Mouse (Mus musculus) neural tube, embryonic 12.5 days (tissue): ENCODE results near the gene Nae1. TPM values are rescaled to one million over a fixed set of nuclear protein-coding genes. Genes with fewer than 3 reads are reported as not detected.

ENCODE experiments used
- ATAC-seq: fragments of 200-750 bp; cut with Nextera tagmentation; 2 replicates; pipeline ENCODE4 v1.8.0; 2017; ENCODE audit warnings: low read depth, mild to moderate bottlenecking, moderate TSS enrichment, moderate library complexity; ENCODE audit not compliant: low FRiP score
- H3K27ac ChIP-seq: fragments of 300-500 bp; sonication (generic); 2 replicates; pipeline ENCODE4 v1.5.1; 2016
- H3K27me3 ChIP-seq: fragments of 300-500 bp; sonication (generic); replicated peaks from 2 replicates; pipeline ENCODE4 v1.6.1; 2016; ENCODE audit warnings: mild to moderate bottlenecking
- H3K36me3 ChIP-seq: fragments of 300-500 bp; sonication (generic); 2 replicates; pipeline ENCODE4 v1.6.1; 2016; ENCODE audit warnings: mild to moderate bottlenecking
- H3K4me1 ChIP-seq: fragments of 300-500 bp; sonication (generic); 2 replicates; pipeline ENCODE4 v1.6.1; 2016
- H3K4me2 ChIP-seq: fragments of 300-500 bp; sonication (generic); replicated peaks from 2 replicates; pipeline ENCODE4 v1.6.1; 2016; ENCODE audit warnings: mild to moderate bottlenecking
- H3K4me3 ChIP-seq: fragments of 300-500 bp; sonication (generic); 2 replicates; pipeline ENCODE4 v1.5.1; 2016
- H3K9ac ChIP-seq: fragments of 300-500 bp; sonication (generic); 2 replicates; pipeline ENCODE4 v1.6.1; 2016; ENCODE audit warnings: mild to moderate bottlenecking
- H3K9me3 ChIP-seq: fragments of 300-500 bp; sonication (generic); 2 replicates; pipeline ENCODE4 v1.6.1; 2016; ENCODE audit warnings: mild to moderate bottlenecking
- WGBS: fragments of 180-500 bp; shearing (Covaris S2); methylation state at CpG from one replicate; pipeline ENCODE4 v1.1.7; 2016; 5-methylcytosine and 5-hydroxymethylcytosine counted together
- polyA plus RNA-seq: library from polyadenylated mRNA; unstranded; fragments of >200 nt; fragmentation: Nextera tagmentation; extraction: Ambion mirVana; gene quantifications from 2 replicates; pipeline ENCODE4 v1.2.1, GENCODE M21; 2016

Nae1 gene
- polyA plus RNA-seq, 1 experiment from 2014 or later, result 124 TPM

GRCm38 (mm10) chr8:104510134-104510533 is 24.3 kb downstream of the Nae1 start:
- Histone ChIP-seq H3K36me3 (peaks cover 17% of the 10 kb centered on the region), H3K4me3 (no peak overlapping the region), H3K4me1 (peaks cover 10% of the 10 kb centered on the region), H3K9me3 (no peaks in the 10 kb centered on the region), H3K4me2 (peak overlapping the region; percentile 100), H3K9ac (no peak overlapping the region), H3K27ac (no peak overlapping the region), H3K27me3 (no peaks in the 10 kb centered on the region)
- WGBS, result 71% methylated on average over 3 of the region's 3 CpGs
- no peak for ATAC-seq

- ATAC-seq, result peak; percentile 83
- H3K27ac ChIP-seq, result no peak within 1 kb of the TSS
- 3% methylated on average over 64 of the region's 64 CpGs for WGBS
Measured at GRCm38 (mm10) chr8:104509061-104510006, 25.1 kb downstream of the Nae1 start, which contains the start of gene Terb1. Terb1 (minus strand) TSS chr8:104509910.

GRCm38 (mm10) chr8:104479091-104479490 is 55.3 kb downstream of the Nae1 start:
- 63% methylated on average over 1 of the region's 1 CpGs for WGBS
- Histone ChIP-seq H3K27me3 (no peaks in the 10 kb centered on the region), H3K27ac (no peak overlapping the region), H3K36me3 (no peaks in the 10 kb centered on the region), H3K4me3 (no peak overlapping the region), H3K9ac (no peak overlapping the region), H3K4me1 (no peaks in the 10 kb centered on the region), H3K9me3 (no peaks in the 10 kb centered on the region), H3K4me2 (no peak overlapping the region)
- ATAC-seq, result no peak

More at GRCm38 (mm10) chr8:104509061-104510006, 25.1 kb downstream of the Nae1 start, which contains the start of gene Terb1:
- H3K27me3 ChIP-seq, result no peaks in the 10 kb centered on the region
- peak within 1 kb of the TSS; percentile 100 for H3K4me2 ChIP-seq
- peak within 1 kb of the TSS; percentile 55 for H3K4me3 ChIP-seq
- peaks cover 11% of the 10 kb centered on the region for H3K36me3 ChIP-seq
- no peaks in the 10 kb centered on the region for H3K9me3 ChIP-seq
- peak within 1 kb of the TSS; percentile 73 for H3K9ac ChIP-seq
- H3K4me1 ChIP-seq, result peaks cover 10% of the 10 kb centered on the region

- no peaks in the 10 kb centered on the region for H3K4me1 ChIP-seq
- H3K4me3 ChIP-seq, result no peak overlapping the region
- no peaks in the 10 kb centered on the region for H3K27me3 ChIP-seq
- H3K9ac ChIP-seq, result no peak overlapping the region
- WGBS, result 77% methylated on average over 3 of the region's 3 CpGs
- H3K27ac ChIP-seq, result no peak overlapping the region
- ATAC-seq, result no peak
- no peaks in the 10 kb centered on the region for H3K9me3 ChIP-seq
- H3K36me3 ChIP-seq, result no peaks in the 10 kb centered on the region
- no peak overlapping the region for H3K4me2 ChIP-seq
Measured at GRCm38 (mm10) chr8:104472465-104472864, 62.0 kb downstream of the Nae1 start.

GRCm38 (mm10) chr8:104467463-104467862 is 67.0 kb downstream of the Nae1 start:
- Histone ChIP-seq H3K27ac (no peak overlapping the region), H3K36me3 (no peaks in the 10 kb centered on the region), H3K27me3 (no peaks in the 10 kb centered on the region), H3K9me3 (no peaks in the 10 kb centered on the region), H3K9ac (no peak overlapping the region), H3K4me3 (no peak overlapping the region), H3K4me1 (no peaks in the 10 kb centered on the region), H3K4me2 (no peak overlapping the region)
- 77% methylated on average over 2 of the region's 2 CpGs for WGBS
- no peak for ATAC-seq

Other genes starting within 250 kb of the Nae1 start
- gene Cmtm2a, start 241.5 kb downstream of the Nae1 start, polyA plus RNA-seq, result not detected in 2 replicates
- not detected in 2 replicates for gene Gm45711, start 224.6 kb downstream of the Nae1 start, polyA plus RNA-seq
- gene Cmtm1, start 224.5 kb downstream of the Nae1 start, polyA plus RNA-seq, result not detected in 2 replicates
- not detected in 2 replicates for gene Gm11020, start 213.1 kb downstream of the Nae1 start, polyA plus RNA-seq
- not detected in 2 replicates for gene Cmtm2b, start 212.4 kb downstream of the Nae1 start, polyA plus RNA-seq
- gene Cmtm3, start 195.2 kb downstream of the Nae1 start, polyA plus RNA-seq, result 73.6 and 76.8 TPM in 2 replicates
- 2.3 and 2.7 TPM in 2 replicates for gene Cmtm4, start 138.8 kb downstream of the Nae1 start, polyA plus RNA-seq
- 114 and 130 TPM in 2 replicates for gene Dync1li2, start 91.6 kb downstream of the Nae1 start, polyA plus RNA-seq
- gene Terb1, start 24.7 kb downstream of the Nae1 start, polyA plus RNA-seq, result 0.18 and 0.27 TPM in 2 replicates
- gene Car7, start 52 bp upstream of the Nae1 start, polyA plus RNA-seq, result 1.3 and 1.4 TPM in 2 replicates
- 17.2 and 17.5 TPM in 2 replicates for gene Pdp2, start 56.8 kb upstream of the Nae1 start, polyA plus RNA-seq
- gene Cdh16, start 89.8 kb upstream of the Nae1 start, polyA plus RNA-seq, result not detected in 2 replicates
- 3.5 and 6.0 TPM in 2 replicates for gene Rrad, start 96.7 kb upstream of the Nae1 start, polyA plus RNA-seq
- 118 and 122 TPM in 2 replicates for gene Ciao2b, start 107.3 kb upstream of the Nae1 start, polyA plus RNA-seq
- not detected in 2 replicates for gene Ces2a, start 199.4 kb upstream of the Nae1 start, polyA plus RNA-seq